Comparison of ENCODE assay signal across 8 mouse cellular contexts in the genomic region with DNA sequence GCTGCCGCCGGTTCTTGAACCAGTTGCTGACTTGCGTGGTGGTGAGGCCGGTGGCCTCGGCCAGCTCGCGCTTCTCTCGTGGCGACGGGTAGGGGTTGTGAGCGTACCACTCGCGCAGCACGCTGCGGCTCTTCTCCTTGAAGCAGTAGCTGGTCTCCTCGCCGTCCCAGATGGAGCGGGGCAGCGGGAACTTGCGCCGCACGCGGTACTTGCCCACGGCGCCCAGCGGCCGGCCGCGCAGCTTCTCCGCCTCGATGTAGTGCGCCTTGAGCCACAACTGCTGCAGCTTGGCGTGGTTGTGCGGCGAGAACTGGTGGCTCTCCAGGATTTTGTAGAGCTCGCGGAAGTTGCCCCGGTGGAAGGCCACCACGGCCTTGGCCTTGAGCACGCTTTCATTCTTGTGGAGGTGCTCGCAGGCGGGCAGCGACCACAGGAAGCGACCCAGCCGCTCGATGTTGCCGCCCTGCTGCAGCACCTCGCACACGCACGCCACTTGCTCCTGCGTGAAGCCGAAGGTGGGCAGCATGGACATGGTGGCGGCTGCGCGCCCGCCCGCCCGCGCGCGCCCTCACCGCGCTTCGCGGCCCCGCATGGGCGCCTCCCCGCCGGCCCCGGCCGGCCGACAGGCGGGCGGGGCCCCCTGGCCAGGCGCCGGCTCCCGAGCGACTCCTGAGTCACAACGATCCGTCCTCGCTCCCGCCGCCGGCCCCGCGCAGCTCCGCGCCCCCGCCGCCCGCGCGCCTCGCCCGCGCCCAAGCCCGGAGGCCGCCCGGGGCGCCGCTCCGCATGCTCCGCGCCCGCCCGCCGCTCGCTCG. TPM values are rescaled to one million over a fixed set of nuclear protein-coding genes. Genes with fewer than 3 reads are reported as not detected.
DNase-seq lines count a peak whose midpoint lies in the region; ATAC-seq and TF ChIP-seq lines count a peak whose summit lies in the region.

No protein-coding gene starts in this region.

- under 1% methylated on average over 107 of the region's 109 CpGs for WGBS in forebrain, embryonic 16.5 days
- WGBS in limb, embryonic 10.5 days: 5% methylated on average over 109 of the region's 109 CpGs
- WGBS in olfactory bulb, adult 2 months: 7% methylated on average over 109 of the region's 109 CpGs

- no peak for TF ChIP-seq POLR2A in olfactory bulb, adult 2 months (IDR thresholded peaks at IDR 0.05; ENCODE audit: insufficient read depth, low read depth, low read length)

- ATAC-seq in forebrain, embryonic 16.5 days: peak; percentile 2; the same call in 1 of the 2 replicates

- no peak overlapping the region for H3K27ac ChIP-seq in forebrain, embryonic 16.5 days (ENCODE audit: low read length)
- peak overlapping the region; percentile 74 for H3K27ac ChIP-seq in limb, embryonic 10.5 days
- H3K27ac ChIP-seq in olfactory bulb, adult 2 months (ENCODE audit: insufficient read depth, low read depth, low read length): no peak overlapping the region

- intact Hi-C loops in left cerebral cortex, postnatal 25 days (cut with DNase I): loop anchor here (5.0 kb wide), 1 partner anchor 80 kb away; no protein-coding TSS in a partner anchor

- H3K4me3 ChIP-seq in forebrain, embryonic 16.5 days (replicated peaks; ENCODE audit: low read length): peak overlapping the region; percentile 44
- H3K4me3 ChIP-seq in limb, embryonic 10.5 days: peak overlapping the region; percentile 56
- peak overlapping the region; percentile 31 for H3K4me3 ChIP-seq in olfactory bulb, adult 2 months (ENCODE audit: insufficient read depth, low read depth, low read length)

- H3K27me3 ChIP-seq in forebrain, embryonic 16.5 days (replicated peaks; ENCODE audit: control insufficient read depth, insufficient read depth, low read length): peaks cover 67% of the 10 kb centered on the region
- H3K27me3 ChIP-seq in limb, embryonic 10.5 days (ENCODE audit: low read depth, poor library complexity, severe bottlenecking): peaks cover 100% of the 10 kb centered on the region

- no peak for TF ChIP-seq CTCF in olfactory bulb, adult 2 months (IDR thresholded peaks at IDR 0.05; ENCODE audit: insufficient read depth, low read depth, low read length)

- H3K4me2 ChIP-seq in forebrain, embryonic 16.5 days (ENCODE audit: low read length): peak overlapping the region; percentile 56

- no peaks in the 10 kb centered on the region for H3K9me3 ChIP-seq in forebrain, embryonic 16.5 days (ENCODE audit: control insufficient read depth, low read length)
- H3K9me3 ChIP-seq in limb, embryonic 10.5 days (replicated peaks): no peaks in the 10 kb centered on the region

- H3K4me1 ChIP-seq in forebrain, embryonic 16.5 days (replicated peaks; ENCODE audit: control insufficient read depth, insufficient read depth, low read length): peaks cover 18% of the 10 kb centered on the region
- H3K4me1 ChIP-seq in limb, embryonic 10.5 days: peaks cover 66% of the 10 kb centered on the region
- peaks cover 16% of the 10 kb centered on the region for H3K4me1 ChIP-seq in olfactory bulb, adult 2 months (ENCODE audit: control insufficient read depth, insufficient read depth, low read length)

- peak; percentile 28 to 34 for DNase-seq in cerebellum, postnatal 10 days
- DNase-seq in cerebellum, adult 11 months: no peak
- peak; percentile 70 for DNase-seq in ZHBTc4 (ENCODE audit: low read depth, low spot score)
- peak; percentile 76 for DNase-seq in limb, embryonic 10.5 days (ENCODE audit: low spot score)
- no peak for DNase-seq in spleen, postnatal 4 days (ENCODE audit: low spot score in 2 of 2)
- no peak for DNase-seq in left cerebral cortex, postnatal 25 days (ENCODE audit: low spot score in 2 of 2)

- no peaks in the 10 kb centered on the region for H3K36me3 ChIP-seq in forebrain, embryonic 16.5 days (ENCODE audit: control insufficient read depth, insufficient read depth)
- H3K36me3 ChIP-seq in limb, embryonic 10.5 days: no peaks in the 10 kb centered on the region

- peak overlapping the region; percentile 29; the same call in 1 of the 2 replicates for H3K9ac ChIP-seq in forebrain, embryonic 16.5 days (replicated peaks; ENCODE audit: low read depth, low read length)

RNA-seq across cellular contexts. Expression of a gene that starts 0.4 kb away (rescaled TPM):
- 0.25 and 0.45 TPM in 2 replicates for polyA plus RNA-seq in forebrain, embryonic 16.5 days (2015; fragmentation: Nextera tagmentation; extraction: Ambion mirVana)
- 0.87 and 2.7 TPM in 2 replicates for polyA plus RNA-seq in limb, embryonic 10.5 days (2016; fragmentation: Nextera tagmentation; extraction: Ambion mirVana)
- not detected in 2 replicates for polyA plus RNA-seq in olfactory bulb, adult 2 months (2012; ENCODE audit: insufficient read depth, insufficient read length, low replicate concordance, missing spikeins)
- total RNA-seq in left cerebral cortex, postnatal 25 days (2021): under 1 TPM; 0.80 to 0.87 TPM

Comparison
In these comparisons a context has a peak if more than half of its experiments do, and no peak if none do; other contexts are left out.
1. DNase-seq: peak in cerebellum, postnatal 10 days (2 of 2), ZHBTc4 (single experiment) and limb, embryonic 10.5 days (single experiment); none in cerebellum, adult 11 months (single experiment), spleen, postnatal 4 days (0 of 2) and left cerebral cortex, postnatal 25 days (0 of 2).
2. Peak in every context shown above with its lines, with median percentiles within 50 percentile points of each other: H3K4me3 ChIP-seq.